12 mouse cellular contexts compared by ENCODE assay signal in genomic region chr9:46863934-46864333, GRCm38 (mm10).
DNase-seq lines count a peak whose midpoint lies in the region; ATAC-seq and TF ChIP-seq lines count a peak whose summit lies in the region.
"Had no signal": no experiment of that assay in that cellular context is flagged by ENCODE, and none has a peak within 500 bp of the region (broad histone marks: within the 10 kb centered on the region; RNA-seq: fewer than 3 reads in every experiment).

No protein-coding gene starts in this region.

- no peak overlapping the region for H3K9ac ChIP-seq in forebrain, embryonic 13.5 days
- H3K9ac ChIP-seq in forebrain, embryonic 11.5 days (ENCODE audit: low read length) = no peak overlapping the region
- H3K9ac ChIP-seq in forebrain, embryonic 14.5 days (ENCODE audit: low read length) = no peak overlapping the region
- H3K9ac ChIP-seq: heart, embryonic 13.5 days; liver, embryonic 12.5 days had no signal

- DNase-seq in forebrain, embryonic 11.5 days (ENCODE audit: low spot score) = no peak
- peak; percentile 38 for DNase-seq in R1 (ENCODE audit: low read depth, low spot score)
- peak; percentile 84 for DNase-seq in forebrain, embryonic 14.5 days (ENCODE audit: low spot score)
- peak; percentile 43 for DNase-seq in limb, embryonic 10.5 days (ENCODE audit: low spot score)
- no peak for DNase-seq in adrenal gland, adult 8-10 months
- no peak for DNase-seq in gastrocnemius, adult 2 months
- no peak for DNase-seq in thymus, postnatal 14 days
- DNase-seq: adrenal gland, postnatal 25 days had no signal

- no peak overlapping the region for H3K4me2 ChIP-seq in forebrain, embryonic 13.5 days
- H3K4me2 ChIP-seq in forebrain, embryonic 11.5 days (ENCODE audit: low read depth, low read length, severe bottlenecking) = no peak overlapping the region
- H3K4me2 ChIP-seq in forebrain, embryonic 14.5 days (ENCODE audit: low read length) = no peak overlapping the region
- H3K4me2 ChIP-seq: heart, embryonic 13.5 days; liver, embryonic 12.5 days had no signal

- ATAC-seq in forebrain, embryonic 13.5 days = peak; percentile 62; the same call in 1 of the 2 replicates
- ATAC-seq in forebrain, embryonic 11.5 days (replicated peaks; ENCODE audit: low FRiP score) = no peak
- no peak; the same call in 1 of the 2 replicates for ATAC-seq in forebrain, embryonic 14.5 days
- ATAC-seq: liver, embryonic 12.5 days; lung, postnatal 0 days had no signal

- no peak for TF ChIP-seq CTCF in gastrocnemius, adult 2 months (IDR thresholded peaks at IDR 0.05)

- no peaks in the 10 kb centered on the region for H3K27me3 ChIP-seq in forebrain, embryonic 13.5 days
- H3K27me3 ChIP-seq in forebrain, embryonic 11.5 days (ENCODE audit: control insufficient read depth, insufficient read depth, low read length) = no peaks in the 10 kb centered on the region
- no peaks in the 10 kb centered on the region for H3K27me3 ChIP-seq in forebrain, embryonic 14.5 days (replicated peaks; ENCODE audit: control insufficient read depth, insufficient read depth, low read length)
- no peaks in the 10 kb centered on the region for H3K27me3 ChIP-seq in limb, embryonic 10.5 days (ENCODE audit: low read depth, poor library complexity, severe bottlenecking)
- H3K27me3 ChIP-seq: heart, embryonic 13.5 days; liver, embryonic 12.5 days had no signal

- H3K36me3 ChIP-seq in forebrain, embryonic 13.5 days (ENCODE audit: poor library complexity, severe bottlenecking) = no peaks in the 10 kb centered on the region
- no peaks in the 10 kb centered on the region for H3K36me3 ChIP-seq in forebrain, embryonic 11.5 days (ENCODE audit: control insufficient read depth, insufficient read depth, low read length)
- no peaks in the 10 kb centered on the region for H3K36me3 ChIP-seq in forebrain, embryonic 14.5 days (ENCODE audit: control insufficient read depth, insufficient read depth, low read length)
- H3K36me3 ChIP-seq in limb, embryonic 10.5 days = no peaks in the 10 kb centered on the region
- H3K36me3 ChIP-seq: heart, embryonic 13.5 days; liver, embryonic 12.5 days had no signal

- intact Hi-C loops in gastrocnemius, adult 2 months (cut with DNase I) = no loop called here

- no peaks in the 10 kb centered on the region for H3K9me3 ChIP-seq in forebrain, embryonic 13.5 days (replicated peaks)
- no peaks in the 10 kb centered on the region; the same call in 1 of the 2 replicates for H3K9me3 ChIP-seq in forebrain, embryonic 11.5 days (ENCODE audit: control insufficient read depth, low read length)
- no peaks in the 10 kb centered on the region for H3K9me3 ChIP-seq in forebrain, embryonic 14.5 days (replicated peaks; ENCODE audit: control insufficient read depth, low read length)
- H3K9me3 ChIP-seq in limb, embryonic 10.5 days (replicated peaks) = no peaks in the 10 kb centered on the region
- H3K9me3 ChIP-seq: liver, embryonic 12.5 days had no signal

- no peak overlapping the region for H3K27ac ChIP-seq in forebrain, embryonic 13.5 days
- no peak overlapping the region for H3K27ac ChIP-seq in forebrain, embryonic 11.5 days (ENCODE audit: low read depth, low read length)
- no peak overlapping the region for H3K27ac ChIP-seq in forebrain, embryonic 14.5 days (ENCODE audit: low read depth, low read length)
- H3K27ac ChIP-seq in limb, embryonic 10.5 days = no peak overlapping the region
- H3K27ac ChIP-seq in gastrocnemius, adult 2 months = no peak overlapping the region
- H3K27ac ChIP-seq: heart, embryonic 13.5 days; liver, embryonic 12.5 days had no signal

- H3K4me3 ChIP-seq in forebrain, embryonic 13.5 days = no peak overlapping the region
- H3K4me3 ChIP-seq in forebrain, embryonic 11.5 days (ENCODE audit: low read depth, low read length) = no peak overlapping the region
- H3K4me3 ChIP-seq in forebrain, embryonic 14.5 days (ENCODE audit: low read depth, low read length) = no peak overlapping the region
- H3K4me3 ChIP-seq in limb, embryonic 10.5 days = no peak overlapping the region
- H3K4me3 ChIP-seq in gastrocnemius, adult 2 months = no peak overlapping the region
- H3K4me3 ChIP-seq: heart, embryonic 13.5 days; liver, embryonic 12.5 days had no signal

- 32% methylated on average over 4 of the region's 4 CpGs for WGBS in forebrain, embryonic 13.5 days
- WGBS in forebrain, embryonic 11.5 days = 40% methylated on average over 4 of the region's 4 CpGs
- 28% methylated on average over 4 of the region's 4 CpGs for WGBS in forebrain, embryonic 14.5 days
- 25% methylated on average over 4 of the region's 4 CpGs for WGBS in limb, embryonic 10.5 days

- peaks cover 17% of the 10 kb centered on the region; the same call in 1 of the 2 replicates for H3K4me1 ChIP-seq in forebrain, embryonic 13.5 days
- 0 out of 2 replicates have a peak, but pooled peaks cover 2% of the 10 kb centered on the region for H3K4me1 ChIP-seq in forebrain, embryonic 11.5 days (replicated peaks; ENCODE audit: control insufficient read depth, insufficient read depth, low read length)
- H3K4me1 ChIP-seq in forebrain, embryonic 14.5 days (ENCODE audit: control insufficient read depth, insufficient read depth, low read length) = peaks cover 7% of the 10 kb centered on the region; the same call in 1 of the 2 replicates
- peaks cover 11% of the 10 kb centered on the region for H3K4me1 ChIP-seq in limb, embryonic 10.5 days
- H3K4me1 ChIP-seq: heart, embryonic 13.5 days; liver, embryonic 12.5 days had no signal

Comparison
In these comparisons a context has a peak if more than half of its experiments do, and no peak if none do; other contexts are left out.
1. DNase-seq: peak in R1 (single experiment), forebrain, embryonic 14.5 days (single experiment) and limb, embryonic 10.5 days (single experiment); none in forebrain, embryonic 11.5 days (single experiment), adrenal gland, adult 8-10 months (single experiment), gastrocnemius, adult 2 months (single experiment) and thymus, postnatal 14 days (single experiment).